Comparison of ENCODE assay signal across 7 mouse cellular contexts in the genomic region with DNA sequence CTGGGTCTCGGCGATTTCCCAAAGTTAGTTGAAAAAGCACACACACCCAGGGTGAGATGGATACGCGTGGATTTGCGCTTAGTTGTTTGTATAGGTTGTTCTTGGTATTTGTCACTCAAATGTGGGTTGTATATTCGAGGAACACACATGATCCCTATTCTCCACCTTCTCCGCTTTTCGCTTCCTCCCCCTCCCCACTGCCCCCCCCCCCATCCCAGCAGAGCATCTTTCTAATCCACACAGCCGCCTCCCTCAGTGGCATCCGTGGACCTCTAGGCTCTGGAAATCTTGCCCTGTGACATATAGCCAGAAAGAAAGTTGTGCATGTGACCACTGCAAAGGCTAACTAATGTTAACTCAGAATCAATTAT. TPM values are rescaled to one million over a fixed set of nuclear protein-coding genes. Genes with fewer than 3 reads are reported as not detected.
DNase-seq lines count a peak whose midpoint lies in the region; ATAC-seq lines count a peak whose summit lies in the region.

Gene Gpr150 (minus strand): TSS at position 101 of the 371 bp plus-strand sequence.

- peak within 1 kb of the TSS; percentile 95 for H3K4me2 ChIP-seq in lung, embryonic 16.5 days (ENCODE audit: low read depth, low read length)
- peak within 1 kb of the TSS; percentile 100 for H3K4me2 ChIP-seq in forebrain, embryonic 13.5 days
- H3K4me2 ChIP-seq in limb, embryonic 13.5 days (replicated peaks) = peak within 1 kb of the TSS; percentile 97
- H3K4me2 ChIP-seq in stomach, embryonic 14.5 days (replicated peaks; ENCODE audit: low read depth, low read length) = peak within 1 kb of the TSS; percentile 93

- DNase-seq in lung, adult 18-20 months = no peak
- no peak for DNase-seq in right cerebral cortex, postnatal 36 days (ENCODE audit: low spot score in 2 of 2)
- no peak for DNase-seq in cerebellum, adult 11 months

- 16% methylated on average over 10 of the region's 10 CpGs for WGBS in lung, embryonic 16.5 days
- WGBS in forebrain, embryonic 13.5 days = 14% methylated on average over 10 of the region's 10 CpGs
- WGBS in limb, embryonic 13.5 days = 6% methylated on average over 8 of the region's 10 CpGs
- WGBS in stomach, embryonic 14.5 days = 13% methylated on average over 10 of the region's 10 CpGs

- peaks cover 16% of the 10 kb centered on the region for H3K4me1 ChIP-seq in lung, embryonic 16.5 days (replicated peaks; ENCODE audit: control insufficient read depth, insufficient read depth, low read length)
- peaks cover 17% of the 10 kb centered on the region for H3K4me1 ChIP-seq in forebrain, embryonic 13.5 days
- H3K4me1 ChIP-seq in limb, embryonic 13.5 days = peaks cover 16% of the 10 kb centered on the region
- 0 out of 2 replicates have a peak, but pooled peaks cover 6% of the 10 kb centered on the region for H3K4me1 ChIP-seq in stomach, embryonic 14.5 days (ENCODE audit: control insufficient read depth, insufficient read depth, low read length)

- no peak within 1 kb of the TSS for H3K27ac ChIP-seq in lung, embryonic 16.5 days (ENCODE audit: low read length)
- H3K27ac ChIP-seq in forebrain, embryonic 13.5 days = no peak within 1 kb of the TSS
- no peak within 1 kb of the TSS for H3K27ac ChIP-seq in limb, embryonic 13.5 days
- H3K27ac ChIP-seq in stomach, embryonic 14.5 days (ENCODE audit: low read length) = no peak within 1 kb of the TSS

- H3K27me3 ChIP-seq in lung, embryonic 16.5 days (ENCODE audit: control insufficient read depth, insufficient read depth, low read depth, low read length) = peaks cover 33% of the 10 kb centered on the region
- peaks cover 57% of the 10 kb centered on the region for H3K27me3 ChIP-seq in forebrain, embryonic 13.5 days
- peaks cover 60% of the 10 kb centered on the region for H3K27me3 ChIP-seq in limb, embryonic 13.5 days
- H3K27me3 ChIP-seq in stomach, embryonic 14.5 days (ENCODE audit: control insufficient read depth, insufficient read depth, low read length) = peaks cover 21% of the 10 kb centered on the region

- H3K4me3 ChIP-seq in lung, embryonic 16.5 days (ENCODE audit: low read length) = peak within 1 kb of the TSS; percentile 57
- H3K4me3 ChIP-seq in forebrain, embryonic 13.5 days = peak within 1 kb of the TSS; percentile 55
- H3K4me3 ChIP-seq in limb, embryonic 13.5 days = peak within 1 kb of the TSS; percentile 56
- peak within 1 kb of the TSS; percentile 44 for H3K4me3 ChIP-seq in stomach, embryonic 14.5 days (ENCODE audit: low read depth, low read length)

- ATAC-seq in lung, embryonic 16.5 days (ENCODE audit: low read depth) = no peak
- peak; percentile 2; the same call in 1 of the 2 replicates for ATAC-seq in forebrain, embryonic 13.5 days
- peak; percentile 17; the same call in 1 of the 2 replicates for ATAC-seq in limb, embryonic 13.5 days (ENCODE audit: low FRiP score, low read depth)
- peak; percentile 5; the same call in 1 of the 2 replicates for ATAC-seq in stomach, embryonic 14.5 days (ENCODE audit: insufficient number of reproducible peaks, insufficient read depth, low FRiP score, low read depth)

- H3K36me3 ChIP-seq in lung, embryonic 16.5 days (ENCODE audit: control insufficient read depth, insufficient read depth, low read length) = no peaks in the 10 kb centered on the region
- no peaks in the 10 kb centered on the region for H3K36me3 ChIP-seq in forebrain, embryonic 13.5 days (ENCODE audit: poor library complexity, severe bottlenecking)
- no peaks in the 10 kb centered on the region for H3K36me3 ChIP-seq in limb, embryonic 13.5 days
- H3K36me3 ChIP-seq in stomach, embryonic 14.5 days (ENCODE audit: control insufficient read depth, insufficient read depth, low read length) = no peaks in the 10 kb centered on the region

- no peaks in the 10 kb centered on the region for H3K9me3 ChIP-seq in lung, embryonic 16.5 days (ENCODE audit: control insufficient read depth, low read length)
- no peaks in the 10 kb centered on the region for H3K9me3 ChIP-seq in forebrain, embryonic 13.5 days (replicated peaks)
- no peaks in the 10 kb centered on the region for H3K9me3 ChIP-seq in limb, embryonic 13.5 days
- H3K9me3 ChIP-seq in stomach, embryonic 14.5 days (ENCODE audit: control insufficient read depth, low read depth, low read length) = no peaks in the 10 kb centered on the region; the same call in 1 of the 2 replicates

- peak within 1 kb of the TSS; percentile 53 for H3K9ac ChIP-seq in lung, embryonic 16.5 days (ENCODE audit: low read length)
- H3K9ac ChIP-seq in forebrain, embryonic 13.5 days = peak within 1 kb of the TSS; percentile 66
- peak within 1 kb of the TSS; percentile 57 for H3K9ac ChIP-seq in limb, embryonic 13.5 days
- no peak within 1 kb of the TSS; the same call in 1 of the 2 replicates for H3K9ac ChIP-seq in stomach, embryonic 14.5 days (replicated peaks; ENCODE audit: low read depth, low read length)

RNA-seq across cellular contexts. Expression of gene Gpr150, which starts in this region (rescaled TPM):
- polyA plus RNA-seq in lung, embryonic 16.5 days (2015; fragmentation: Nextera tagmentation; extraction: Ambion mirVana) = 0.06 TPM in 1 of 2 replicates, not detected in the other
- polyA plus RNA-seq in forebrain, embryonic 13.5 days (2015; fragmentation: Nextera tagmentation; extraction: Ambion mirVana) = 0.55 and 0.74 TPM in 2 replicates
- 0.09 TPM in 1 of 2 replicates, not detected in the other for polyA plus RNA-seq in limb, embryonic 13.5 days (2015; fragmentation: Nextera tagmentation; extraction: Ambion mirVana)
- 0.12 TPM in 1 of 2 replicates, not detected in the other for polyA plus RNA-seq in stomach, embryonic 14.5 days (2014; fragmentation: Nextera tagmentation; extraction: Ambion mirVana)

Comparison
In these comparisons a context has a peak if more than half of its experiments do, and no peak if none do; other contexts are left out.
1. Peak in ATAC-seq, H3K4me3 ChIP-seq, H3K9ac ChIP-seq and H3K4me2 ChIP-seq in forebrain, embryonic 13.5 days; RNA of the gene not detected or under 1 TPM.
2. Peak in ATAC-seq, H3K4me3 ChIP-seq, H3K9ac ChIP-seq and H3K4me2 ChIP-seq in limb, embryonic 13.5 days; RNA of the gene not detected or under 1 TPM.
3. Peak in ATAC-seq, H3K4me3 ChIP-seq and H3K4me2 ChIP-seq in stomach, embryonic 14.5 days; RNA of the gene not detected or under 1 TPM.